Mouse (Mus musculus) liver, embryonic 13.5 days (tissue): Measurements from ENCODE around the gene Gm28510. TPM values are rescaled to one million over a fixed set of nuclear protein-coding genes. Genes with fewer than 3 reads are reported as not detected.
"Not testable (repeated sequence)": the region's sequence is repeated elsewhere in the genome, so short reads cannot be mapped to it uniquely, and the experiment has no call there.

ENCODE experiments used
- ATAC-seq: fragments of 200-750 bp; cut with Nextera tagmentation; 2 replicates; pipeline ENCODE4 v1.8.0; 2017; ENCODE audit warnings: low read depth, mild to moderate bottlenecking, moderate number of reproducible peaks, moderate library complexity
- DNase-seq: peaks from one replicate; pipeline ENCODE4 v3.0.0; 2022
- H3K27ac ChIP-seq: fragments of 300-500 bp; sonication (generic); 2 replicates; pipeline ENCODE4 v1.5.1; 2015; ENCODE audit warnings: moderate library complexity, mild to moderate bottlenecking, inconsistent platforms
- H3K27me3 ChIP-seq: fragments of 300-500 bp; sonication (generic); 2 replicates; pipeline ENCODE4 v1.6.1; 2015; ENCODE audit warnings: mild to moderate bottlenecking, inconsistent platforms
- H3K36me3 ChIP-seq: fragments of 300-500 bp; sonication (generic); 2 replicates; pipeline ENCODE4 v1.6.1; 2015; ENCODE audit warnings: mild to moderate bottlenecking, inconsistent platforms
- H3K4me1 ChIP-seq: fragments of 300-500 bp; sonication (generic); replicated peaks from 2 replicates; pipeline ENCODE4 v1.6.1; 2015; ENCODE audit warnings: inconsistent platforms
- H3K4me2 ChIP-seq: fragments of 300-500 bp; sonication (generic); 2 replicates; pipeline ENCODE4 v1.6.1; 2015; ENCODE audit warnings: inconsistent platforms, mild to moderate bottlenecking, moderate library complexity
- H3K4me3 ChIP-seq: fragments of 300-500 bp; sonication (generic); replicated peaks from 2 replicates; pipeline ENCODE4 v1.5.1; 2015; ENCODE audit warnings: mild to moderate bottlenecking, inconsistent platforms
- H3K9ac ChIP-seq: fragments of 300-500 bp; sonication (generic); 2 replicates; pipeline ENCODE4 v1.6.1; 2015; ENCODE audit warnings: mild to moderate bottlenecking, inconsistent platforms
- H3K9me3 ChIP-seq: fragments of 300-500 bp; sonication (generic); replicated peaks from 2 replicates; pipeline ENCODE4 v1.6.1; 2016; ENCODE audit warnings: inconsistent platforms
- WGBS: fragments of 180-500 bp; shearing (Covaris S2); methylation state at CpG from one replicate; pipeline ENCODE4 v1.1.7; 2015; ENCODE audit not compliant: insufficient replicate concordance; 5-methylcytosine and 5-hydroxymethylcytosine counted together
- polyA plus RNA-seq: library from polyadenylated mRNA; unstranded; fragments of >200 nt; fragmentation: Nextera tagmentation; extraction: Ambion mirVana; gene quantifications from 2 replicates; pipeline ENCODE4 v1.2.1, GENCODE M21; 2015

The Gm28510 gene
- polyA plus RNA-seq: not detected in 2 replicates

DNA sequence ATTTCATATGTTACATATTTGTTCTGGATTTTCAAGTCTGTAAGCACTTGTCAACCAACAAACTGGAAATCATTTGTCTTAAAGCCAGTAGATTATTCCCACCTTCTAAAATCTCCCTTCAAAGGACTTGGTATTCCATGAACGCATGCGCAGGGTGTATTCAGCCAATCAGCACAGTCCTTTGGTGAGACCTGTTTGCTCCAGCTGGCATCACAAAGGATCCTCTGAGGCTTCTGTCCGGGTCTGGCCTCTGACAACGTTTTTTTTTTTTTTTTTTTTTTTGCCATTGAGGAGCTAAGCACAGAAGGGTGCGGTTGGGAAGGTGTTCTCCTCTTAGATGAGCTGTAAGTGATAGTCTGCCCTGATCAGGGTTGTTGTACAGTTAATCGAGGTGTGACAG is at the start of gene Gm28510:
Gene Gm28510 (plus strand): TSS at position 301 of the 400 bp plus-strand sequence.
- not testable (repeated sequence) for H3K4me1 ChIP-seq, H3K4me2 ChIP-seq, H3K36me3 ChIP-seq, H3K27ac ChIP-seq, H3K4me3 ChIP-seq, H3K9me3 ChIP-seq, H3K27me3 ChIP-seq, DNase-seq, H3K9ac ChIP-seq, ATAC-seq
- WGBS: no CpG with 5 or more reads among the region's 6 CpGs

Other genes with a start within 250 kb of the Gm28510 start
- gene Gm20834, start 88.1 kb upstream of the Gm28510 start, polyA plus RNA-seq: not detected in 2 replicates
- gene Gm20737, start 123.3 kb downstream of the Gm28510 start, polyA plus RNA-seq: not detected in 2 replicates
- gene Gm21775, start 140.7 kb downstream of the Gm28510 start, polyA plus RNA-seq: not detected in 2 replicates
- not detected in 2 replicates for gene Gm21900, start 203.6 kb downstream of the Gm28510 start, polyA plus RNA-seq